ENCODE assay signal across 8 mouse cellular contexts in genomic region chr10:94426000-94426920, GRCm38 (mm10).
DNase-seq lines count a peak whose midpoint lies in the region; ATAC-seq and TF ChIP-seq lines count a peak whose summit lies in the region.

No protein-coding gene starts in this region.

- ATAC-seq in lung, embryonic 14.5 days (ENCODE audit: insufficient read depth) = peak; percentile 94

- H3K79me2 ChIP-seq in MEL (ENCODE audit: control insufficient read depth, insufficient read depth, low read length, poor library complexity) = no peaks in the 10 kb centered on the region

- no peaks in the 10 kb centered on the region for H3K27me3 ChIP-seq in MEL (ENCODE audit: control insufficient read depth in 1 of 2, insufficient read depth in 2 of 2, low read length in 2 of 2)
- no peaks in the 10 kb centered on the region for H3K27me3 ChIP-seq in cerebellum, adult 2 months (ENCODE audit: control insufficient read depth, insufficient read depth, low read length)
- H3K27me3 ChIP-seq in lung, embryonic 14.5 days (ENCODE audit: insufficient read depth, low read length) = no peaks in the 10 kb centered on the region

- H3K36me3 ChIP-seq in MEL (ENCODE audit: control insufficient read depth in 1 of 2, insufficient read depth in 2 of 2, low read length in 2 of 2) = peaks cover 0 to 2% of the 10 kb centered on the region in 2 experiments; a peak in 1 of 4 replicates
- no peaks in the 10 kb centered on the region for H3K36me3 ChIP-seq in lung, embryonic 14.5 days (ENCODE audit: insufficient read depth)

- H3K9ac ChIP-seq in MEL (ENCODE audit: control insufficient read depth, low read depth, low read length, poor library complexity, severe bottlenecking) = peak overlapping the region; percentile 47
- no peak overlapping the region for H3K9ac ChIP-seq in lung, embryonic 14.5 days

- no peak for TF ChIP-seq RAD21 in MEL (IDR thresholded peaks at IDR 0.05; ENCODE audit: low read depth, low read length)

- peak in 1 of 2 experiments; percentile 47; a peak in 2 of 4 replicates for TF ChIP-seq POLR2A in MEL (IDR thresholded peaks at IDR 0.05; ENCODE audit: control insufficient read depth in 1 of 2, insufficient read depth in 1 of 2, low read depth in 1 of 2, low read length in 2 of 2, poor library complexity in 1 of 2)
- no peak for TF ChIP-seq POLR2A in cerebellum, adult 2 months (IDR thresholded peaks at IDR 0.05; ENCODE audit: borderline replicate concordance, insufficient read depth, low read length)

- TF ChIP-seq EP300 in MEL (IDR thresholded peaks at IDR 0.05; ENCODE audit: low read depth in 1 of 2, low read length in 2 of 2) = no peak

- DNase-seq in MEL (ENCODE audit: low read depth, low spot score) = peak; percentile 93
- peak; percentile 35 to 59 for DNase-seq in cerebellum, adult 2 months
- peak; percentile 52 to 64 for DNase-seq in frontal cortex, adult 2 months (ENCODE audit: extremely low spot score in 1 of 2, low spot score in 1 of 2)
- peak; percentile 82 for DNase-seq in heart, postnatal 4 days
- DNase-seq in layer of hippocampus, adult 2 months (ENCODE audit: low spot score in 2 of 2) = peak; percentile 53 to 81
- peak; percentile 87 for DNase-seq in lung, embryonic 14.5 days
- peak; percentile 64 for DNase-seq in ovary, postnatal 36 days (ENCODE audit: low spot score)
- peak; percentile 13 to 72 for DNase-seq in urinary bladder, postnatal 36 days (ENCODE audit: low spot score in 2 of 2)

- H3K27ac ChIP-seq in MEL (ENCODE audit: control insufficient read depth, low read depth, low read length) = peak overlapping the region; percentile 44
- no peak overlapping the region for H3K27ac ChIP-seq in cerebellum, adult 2 months (ENCODE audit: insufficient read depth, low read length)
- H3K27ac ChIP-seq in layer of hippocampus, adult 2 months = peak overlapping the region; percentile 81
- H3K27ac ChIP-seq in lung, embryonic 14.5 days (ENCODE audit: low read depth) = peak overlapping the region; percentile 26; the same call in 1 of the 2 replicates

- TF ChIP-seq CTCF in MEL (IDR thresholded peaks at IDR 0.05 in 2 of 3, conservative IDR thresholded peaks at IDR 0.05 in 1 of 3; ENCODE audit: control insufficient read depth in 1 of 3, insufficient read depth in 1 of 3, low read depth in 2 of 3, low read length in 3 of 3, poor library complexity in 1 of 3, severe bottlenecking in 1 of 3) = no peak
- no peak for TF ChIP-seq CTCF in cerebellum, adult 2 months (IDR thresholded peaks at IDR 0.05; ENCODE audit: borderline replicate concordance, insufficient read depth, low read depth, low read length)
- TF ChIP-seq CTCF in layer of hippocampus, adult 2 months (conservative IDR thresholded peaks at IDR 0.05) = no peak
- TF ChIP-seq CTCF in lung, embryonic 14.5 days (IDR thresholded peaks at IDR 0.05; ENCODE audit: low read depth) = no peak

- no peak overlapping the region for H3K4me2 ChIP-seq in lung, embryonic 14.5 days

- no peaks in the 10 kb centered on the region for H3K9me3 ChIP-seq in MEL (replicated peaks; ENCODE audit: insufficient read depth, low read length)
- no peaks in the 10 kb centered on the region for H3K9me3 ChIP-seq in lung, embryonic 14.5 days (ENCODE audit: low read depth, low read length)

- 21% methylated on average over 12 of the region's 12 CpGs for WGBS in cerebellum, adult 2 months
- 43% methylated on average over 12 of the region's 12 CpGs for WGBS in lung, embryonic 14.5 days

- H3K4me1 ChIP-seq in MEL (ENCODE audit: control insufficient read depth in 1 of 2, insufficient read depth in 2 of 2, low read length in 2 of 2) = peaks cover 0 to 8% of the 10 kb centered on the region in 2 experiments; a peak in 2 of 4 replicates
- no peaks in the 10 kb centered on the region; the same call in 1 of the 2 replicates for H3K4me1 ChIP-seq in cerebellum, adult 2 months (ENCODE audit: control insufficient read depth, insufficient read depth, low read length)
- no peaks in the 10 kb centered on the region; the same call in 1 of the 2 replicates for H3K4me1 ChIP-seq in lung, embryonic 14.5 days (ENCODE audit: insufficient read depth)

- peak overlapping the region; percentile 16 to 24 for H3K4me3 ChIP-seq in MEL (ENCODE audit: control insufficient read depth in 1 of 2, insufficient read depth in 1 of 2, low read depth in 2 of 2, low read length in 2 of 2)
- no peak overlapping the region for H3K4me3 ChIP-seq in cerebellum, adult 2 months (replicated peaks; ENCODE audit: insufficient read depth, low read depth, low read length)
- peak overlapping the region; percentile 34 for H3K4me3 ChIP-seq in layer of hippocampus, adult 2 months
- no peak overlapping the region for H3K4me3 ChIP-seq in lung, embryonic 14.5 days (ENCODE audit: low read depth, low read length)

TF ChIP-seq in MEL, 35 proteins besides CTCF, POLR2A, EP300 and RAD21:
- no peak for TF ChIP-seq TAL1 (IDR thresholded peaks at IDR 0.05; ENCODE audit: low read length)
- TF ChIP-seq HCFC1 (IDR thresholded peaks at IDR 0.05; ENCODE audit: low read depth, low read length) = 0 out of 2 replicates have a peak, but pooled peaks have one; percentile 4
- TF ChIP-seq ZKSCAN1 (IDR thresholded peaks at IDR 0.05; ENCODE audit: low read depth, low read length) = no peak
- no peak for TF ChIP-seq SMC3 (IDR thresholded peaks at IDR 0.05; ENCODE audit: low read depth, low read length)
- 0 out of 2 replicates have a peak, but pooled peaks have one; percentile 8 for TF ChIP-seq ETS1 (IDR thresholded peaks at IDR 0.05; ENCODE audit: low read depth, low read length)
- peak; percentile 38; the same call in 1 of the 2 replicates for TF ChIP-seq TCF12 (IDR thresholded peaks at IDR 0.05; ENCODE audit: low read depth, low read length)
- no peak for TF ChIP-seq ZNF384 (IDR thresholded peaks at IDR 0.05; ENCODE audit: low read depth, low read length)
- TF ChIP-seq TBP (IDR thresholded peaks at IDR 0.05; ENCODE audit: low read depth, low read length) = peak; percentile 96
- TF ChIP-seq ZC3H11A (IDR thresholded peaks at IDR 0.05; ENCODE audit: low read depth, low read length) = no peak
- peak; percentile 70 for TF ChIP-seq ELF1 (IDR thresholded peaks at IDR 0.05; ENCODE audit: low read depth, low read length)
- TF ChIP-seq POLR2AphosphoS2 (IDR thresholded peaks at IDR 0.05; ENCODE audit: low read length) = no peak
- peak; percentile 47; the same call in 1 of the 2 replicates for TF ChIP-seq SIN3A (IDR thresholded peaks at IDR 0.05; ENCODE audit: low read length)
- no peak for TF ChIP-seq UBTF (IDR thresholded peaks at IDR 0.05; ENCODE audit: borderline replicate concordance, insufficient read depth, low read depth, low read length)

Comparison
In these comparisons a context has a peak if more than half of its experiments do, and no peak if none do; other contexts are left out.
1. DNase-seq: peak in every context shown above with its lines; median percentile 93 in MEL; 87 in lung, embryonic 14.5 days; 82 in heart, postnatal 4 days; 67 in layer of hippocampus, adult 2 months; 64 in ovary, postnatal 36 days; 58 in frontal cortex, adult 2 months; 47 in cerebellum, adult 2 months; 42 in urinary bladder, postnatal 36 days.
2. H3K4me3 ChIP-seq: peak in MEL (2 of 2) and layer of hippocampus, adult 2 months (single experiment); none in cerebellum, adult 2 months (single experiment) and lung, embryonic 14.5 days (single experiment).